ENCODE assay signal across 20 mouse cellular contexts in genomic region chr1:106197991-106198390, GRCm38 (mm10). TPM values are rescaled to one million over a fixed set of nuclear protein-coding genes. Genes with fewer than 3 reads are reported as not detected.
DNase-seq lines count a peak whose midpoint lies in the region; ATAC-seq and TF ChIP-seq lines count a peak whose summit lies in the region.
"Had no signal": no experiment of that assay in that cellular context is flagged by ENCODE, and none has a peak within 500 bp of the region (broad histone marks: within the 10 kb centered on the region; RNA-seq: fewer than 3 reads in every experiment).

No protein-coding gene starts in this region.

- no peak for TF ChIP-seq CTCF in lung, embryonic 14.5 days (IDR thresholded peaks at IDR 0.05; ENCODE audit: low read depth)

- no peaks in the 10 kb centered on the region for H3K36me3 ChIP-seq in heart, embryonic 13.5 days
- H3K36me3 ChIP-seq in lung, embryonic 14.5 days (ENCODE audit: insufficient read depth) = no peaks in the 10 kb centered on the region
- no peaks in the 10 kb centered on the region for H3K36me3 ChIP-seq in hindbrain, embryonic 14.5 days (replicated peaks; ENCODE audit: control insufficient read depth, insufficient read depth)
- H3K36me3 ChIP-seq: embryonic facial prominence, embryonic 15.5 days; limb, embryonic 10.5 days had no signal

- no peaks in the 10 kb centered on the region for H3K27me3 ChIP-seq in heart, embryonic 13.5 days (replicated peaks)
- H3K27me3 ChIP-seq in lung, embryonic 14.5 days (ENCODE audit: insufficient read depth, low read length) = no peaks in the 10 kb centered on the region
- no peaks in the 10 kb centered on the region for H3K27me3 ChIP-seq in hindbrain, embryonic 14.5 days (ENCODE audit: control insufficient read depth, insufficient read depth, low read length)
- H3K27me3 ChIP-seq: embryonic facial prominence, embryonic 15.5 days; Patski had no signal

- DNase-seq in cerebellum, adult 9-10 months = no peak
- no peak for DNase-seq in heart, adult 8-10 months (ENCODE audit: low spot score)
- peak; percentile 30 for DNase-seq in lung, embryonic 14.5 days
- DNase-seq in lung, postnatal 25 days (ENCODE audit: low spot score) = no peak
- DNase-seq in hindbrain, embryonic 14.5 days (ENCODE audit: low spot score) = no peak
- DNase-seq in right cerebral cortex, postnatal 10 days (ENCODE audit: low spot score in 2 of 2) = no peak
- DNase-seq: adrenal gland, adult 8-10 months; cerebellum, adult 11 months; gastrocnemius, adult 2 months; kidney, adult 18-20 months; kidney, postnatal 10 days; lung, adult 18-20 months; lung, postnatal 36 days; spleen, adult 18-20 months; thymus, postnatal 36 days had no signal

- H3K4me1 ChIP-seq in heart, embryonic 13.5 days = peaks cover 84% of the 10 kb centered on the region
- peaks cover 7% of the 10 kb centered on the region; the same call in 1 of the 2 replicates for H3K4me1 ChIP-seq in lung, embryonic 14.5 days (ENCODE audit: insufficient read depth)
- H3K4me1 ChIP-seq in hindbrain, embryonic 14.5 days (replicated peaks; ENCODE audit: control insufficient read depth, insufficient read depth, low read length) = peaks cover 37% of the 10 kb centered on the region

- ATAC-seq in cerebellum, adult (ENCODE audit: insufficient number of reproducible peaks, low FRiP score, low TSS enrichment) = peak; percentile 64; the same call in 1 of the 2 replicates
- no peak for ATAC-seq in heart, embryonic 13.5 days (ENCODE audit: extremely low read depth, insufficient number of reproducible peaks, low FRiP score, low TSS enrichment)
- no peak for ATAC-seq in lung, embryonic 14.5 days (ENCODE audit: insufficient read depth)
- no peak for ATAC-seq in hindbrain, embryonic 14.5 days (ENCODE audit: low FRiP score)
- ATAC-seq: Patski had no signal

- no peak overlapping the region for H3K9ac ChIP-seq in heart, embryonic 13.5 days
- H3K9ac ChIP-seq in lung, embryonic 14.5 days = no peak overlapping the region
- H3K9ac ChIP-seq in hindbrain, embryonic 14.5 days = no peak overlapping the region
- H3K9ac ChIP-seq: embryonic facial prominence, embryonic 15.5 days had no signal

- no peak overlapping the region for H3K4me2 ChIP-seq in heart, embryonic 13.5 days
- no peak overlapping the region for H3K4me2 ChIP-seq in lung, embryonic 14.5 days
- no peak overlapping the region for H3K4me2 ChIP-seq in hindbrain, embryonic 14.5 days (replicated peaks)
- H3K4me2 ChIP-seq: embryonic facial prominence, embryonic 15.5 days had no signal

- no peak overlapping the region for H3K4me3 ChIP-seq in heart, embryonic 13.5 days
- no peak overlapping the region for H3K4me3 ChIP-seq in lung, embryonic 14.5 days (ENCODE audit: low read depth, low read length)
- no peak overlapping the region for H3K4me3 ChIP-seq in hindbrain, embryonic 14.5 days (replicated peaks; ENCODE audit: low read length)
- H3K4me3 ChIP-seq: embryonic facial prominence, embryonic 15.5 days; gastrocnemius, adult 2 months; limb, embryonic 10.5 days had no signal

- 68% methylated on average over 5 of the region's 5 CpGs for WGBS in heart, embryonic 13.5 days
- 62% methylated on average over 5 of the region's 5 CpGs for WGBS in lung, embryonic 14.5 days
- WGBS in hindbrain, embryonic 14.5 days = 39% methylated on average over 5 of the region's 5 CpGs

- H3K27ac ChIP-seq in heart, embryonic 13.5 days (replicated peaks) = 0 out of 2 replicates have a peak overlapping the region, but pooled peaks have one; percentile 8
- no peak overlapping the region for H3K27ac ChIP-seq in lung, embryonic 14.5 days (ENCODE audit: low read depth)
- peak overlapping the region; percentile 32; the same call in 1 of the 2 replicates for H3K27ac ChIP-seq in hindbrain, embryonic 14.5 days
- H3K27ac ChIP-seq: embryonic facial prominence, embryonic 15.5 days; gastrocnemius, adult 2 months; limb, embryonic 10.5 days had no signal

- H3K9me3 ChIP-seq in heart, embryonic 13.5 days = no peaks in the 10 kb centered on the region
- H3K9me3 ChIP-seq in lung, embryonic 14.5 days (ENCODE audit: low read depth, low read length) = no peaks in the 10 kb centered on the region
- H3K9me3 ChIP-seq in hindbrain, embryonic 14.5 days (ENCODE audit: control insufficient read depth, low read length) = no peaks in the 10 kb centered on the region
- H3K9me3 ChIP-seq: embryonic facial prominence, embryonic 15.5 days; limb, embryonic 10.5 days had no signal

RNA-seq across cellular contexts. Expression of gene Phlpp1, which starts 26.4 kb away (rescaled TPM):
- polyA plus RNA-seq in heart, embryonic 13.5 days (2015; fragmentation: Nextera tagmentation; extraction: Ambion mirVana) = 3.9 and 4.6 TPM in 2 replicates
- total RNA-seq in heart, adult 8-10 months (2022) = 10 to 100 TPM; 15.4 to 17.3 (median 16.4) TPM
- polyA plus RNA-seq in lung, embryonic 14.5 days (2014; fragmentation: Nextera tagmentation; extraction: Ambion mirVana) = 3.9 and 4.2 TPM in 2 replicates
- 9.6 and 11.1 TPM in 2 replicates for polyA plus RNA-seq in hindbrain, embryonic 14.5 days (2014; fragmentation: Nextera tagmentation; extraction: Ambion mirVana)
